Mouse (Mus musculus) bone marrow, adult 2 months (tissue): ENCODE results near the gene Olfr834. TPM values are rescaled to one million over a fixed set of nuclear protein-coding genes. Genes with fewer than 3 reads are reported as not detected.

Source experiments
- H3K27ac ChIP-seq: fragments of 200-500 bp; 2 replicates; pipeline ENCODE4 v1.5.1; 2012; ENCODE audit warnings: low read depth, mild to moderate bottlenecking, control low read depth, inconsistent platforms, low read length; ENCODE audit not compliant: control insufficient read depth, poor library complexity, insufficient read depth
- H3K4me1 ChIP-seq: fragments of 200-500 bp; 2 replicates; pipeline ENCODE4 v1.6.1; 2011; ENCODE audit warnings: low read length; ENCODE audit not compliant: control insufficient read depth, insufficient read depth
- H3K4me3 ChIP-seq: fragments of 200-500 bp; replicated peaks from 2 replicates; pipeline ENCODE3; 2011; ENCODE audit warnings: mild to moderate bottlenecking, low read depth, low read length, control low read depth; ENCODE audit not compliant: control insufficient read depth
- CTCF ChIP-seq: fragments of 200-500 bp; IDR thresholded peaks from 2 replicates; pipeline ENCODE4 v1.5.1; 2011; ENCODE audit warnings: low read length, control low read depth; ENCODE audit not compliant: control insufficient read depth, insufficient read depth
- POLR2A ChIP-seq: fragments of 200-500 bp; IDR thresholded peaks from 2 replicates; pipeline ENCODE4 v1.6.1; 2011; ENCODE audit warnings: low read depth, mild to moderate bottlenecking, control low read depth, low read length, borderline replicate concordance; ENCODE audit not compliant: control insufficient read depth
- WGBS: fragments of 180-500 bp; shearing (Covaris S2); methylation state at CpG from one replicate; pipeline ENCODE4 v1.1.7; 2018; 5-methylcytosine and 5-hydroxymethylcytosine counted together
- polyA plus RNA-seq: library from polyadenylated mRNA; stranded (reverse); fragments of >200 nt; gene quantifications from 2 replicates; pipeline ENCODE4 v1.2.4, GENCODE M21; 2011; ENCODE audit warnings: low replicate concordance; ENCODE audit not compliant: missing spikeins, insufficient read depth, insufficient read length

Gene Olfr834
- not detected in 2 replicates for polyA plus RNA-seq

GRCm38 (mm10) chr9:18987690-18988089 is at the start of gene Olfr834:
Gene Olfr834 (plus strand): TSS chr9:18987990.
- Histone ChIP-seq H3K4me1 (no peaks in the 10 kb centered on the region), H3K4me3 (no peak within 1 kb of the TSS), H3K27ac (no peak within 1 kb of the TSS)
- WGBS, result 70% methylated on average over 3 of the region's 3 CpGs
- TF ChIP-seq POLR2A (no peak), CTCF (no peak)

DNA sequence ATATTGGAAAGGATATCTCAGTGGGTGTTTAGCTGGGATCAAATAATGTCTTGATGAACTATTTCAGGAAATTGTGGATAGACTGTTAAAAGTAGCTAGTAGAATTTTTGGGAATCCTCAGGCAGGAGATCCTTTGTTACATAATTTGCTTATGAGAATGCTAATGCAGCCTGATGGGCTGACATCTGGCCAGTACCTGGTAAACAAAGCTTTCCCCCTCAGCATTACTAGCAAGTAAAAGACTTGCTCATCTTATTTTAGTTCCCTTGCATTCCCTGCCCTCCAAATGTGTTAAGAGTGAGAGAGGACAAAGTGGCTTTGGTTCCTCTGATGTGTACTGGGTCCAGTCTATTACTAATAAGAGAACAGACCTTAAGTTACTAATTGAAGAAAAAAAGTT is 25.8 kb upstream of the Olfr834 start:
- no peak overlapping the region for H3K4me3 ChIP-seq
- H3K27ac ChIP-seq, result no peak overlapping the region
- TF ChIP-seq POLR2A (no peak), CTCF (no peak)
- no peaks in the 10 kb centered on the region for H3K4me1 ChIP-seq

GRCm38 (mm10) chr9:19032435-19032834 is 44.6 kb downstream of the Olfr834 start, which contains the start of gene Olfr835:
Gene Olfr835 (plus strand): TSS chr9:19032735.
- 41% methylated on average over 1 of the region's 1 CpGs for WGBS
- Histone ChIP-seq H3K27ac (no peak within 1 kb of the TSS), H3K4me1 (no peaks in the 10 kb centered on the region), H3K4me3 (no peak within 1 kb of the TSS)
- TF ChIP-seq CTCF, result no peak
- TF ChIP-seq POLR2A, result no peak

Other genes with a start within 250 kb of the Olfr834 start
- 0.57 TPM in 1 of 2 replicates, not detected in the other for gene Olfr24, start 224.0 kb upstream of the Olfr834 start, polyA plus RNA-seq
- not detected in 2 replicates for gene Olfr828, start 168.5 kb upstream of the Olfr834 start, polyA plus RNA-seq
- not detected in 2 replicates for gene Olfr829, start 133.1 kb upstream of the Olfr834 start, polyA plus RNA-seq
- not detected in 2 replicates for gene Olfr830, start 113.3 kb upstream of the Olfr834 start, polyA plus RNA-seq
- gene Olfr832, start 50.9 kb upstream of the Olfr834 start, polyA plus RNA-seq, result not detected in 2 replicates
- not detected in 2 replicates for gene Olfr835, start 44.7 kb downstream of the Olfr834 start, polyA plus RNA-seq
- gene Olfr836, start 132.4 kb downstream of the Olfr834 start, polyA plus RNA-seq, result not detected in 2 replicates
- not detected in 2 replicates for gene Olfr837, start 148.3 kb downstream of the Olfr834 start, polyA plus RNA-seq
- gene Olfr839-ps1, start 189.3 kb downstream of the Olfr834 start, polyA plus RNA-seq, result not detected in 2 replicates